ENCODE assay signal across 8 mouse cellular contexts in the genomic region with DNA sequence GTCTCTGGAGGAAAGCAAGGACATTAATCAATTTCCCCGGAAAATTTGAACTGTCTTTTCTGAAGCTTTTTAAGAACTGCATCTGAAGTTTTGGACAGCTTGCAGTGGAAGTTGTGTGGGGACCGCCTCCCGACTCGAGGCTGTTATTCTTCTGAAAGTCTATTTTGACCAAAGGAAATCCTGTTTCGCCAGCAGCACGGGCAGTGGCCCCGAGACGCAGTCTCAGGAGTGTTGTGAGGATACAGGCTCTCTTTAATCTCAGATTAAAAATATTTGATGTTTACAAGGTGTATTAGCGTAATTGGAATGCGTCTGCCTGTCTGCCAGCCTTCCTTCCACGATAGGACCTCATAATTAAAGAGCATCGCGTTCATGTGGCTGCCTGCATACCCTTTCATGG.
DNase-seq lines count a peak whose midpoint lies in the region; ATAC-seq and TF ChIP-seq lines count a peak whose summit lies in the region.

No protein-coding gene starts in this region.

- DNase-seq in midbrain, embryonic 14.5 days = peak; percentile 3
- DNase-seq in midbrain, postnatal 0 days (ENCODE audit: low spot score) = no peak
- DNase-seq in heart, embryonic 10.5 days (ENCODE audit: low spot score) = no peak
- no peak for DNase-seq in layer of hippocampus, postnatal 14 days (ENCODE audit: low spot score in 2 of 2)
- no peak for DNase-seq in testis, postnatal 14 days (ENCODE audit: low spot score)

- no peak overlapping the region for H3K9ac ChIP-seq in midbrain, embryonic 14.5 days (replicated peaks; ENCODE audit: low read length)
- H3K9ac ChIP-seq in midbrain, postnatal 0 days (replicated peaks; ENCODE audit: low read length, poor library complexity, severe bottlenecking) = no peak overlapping the region
- no peak overlapping the region; the same call in 1 of the 2 replicates for H3K9ac ChIP-seq in limb, embryonic 12.5 days (replicated peaks)

- H3K4me3 ChIP-seq in midbrain, embryonic 14.5 days (replicated peaks; ENCODE audit: low read depth, low read length) = no peak overlapping the region
- no peak overlapping the region for H3K4me3 ChIP-seq in midbrain, postnatal 0 days (ENCODE audit: low read depth, low read length)
- no peak overlapping the region for H3K4me3 ChIP-seq in heart, embryonic 10.5 days
- H3K4me3 ChIP-seq in limb, embryonic 12.5 days (replicated peaks) = no peak overlapping the region

- no peak for TF ChIP-seq CTCF in midbrain, postnatal 0 days (IDR thresholded peaks at IDR 0.05)

- 69% methylated on average over 13 of the region's 13 CpGs for WGBS in midbrain, embryonic 14.5 days
- WGBS in midbrain, postnatal 0 days = 60% methylated on average over 13 of the region's 13 CpGs
- 65% methylated on average over 13 of the region's 13 CpGs for WGBS in heart, embryonic 10.5 days
- 46% methylated on average over 13 of the region's 13 CpGs for WGBS in limb, embryonic 12.5 days

- no peak for ATAC-seq in midbrain, embryonic 14.5 days (ENCODE audit: low FRiP score, low TSS enrichment)
- no peak for ATAC-seq in midbrain, postnatal 0 days (ENCODE audit: low FRiP score)
- ATAC-seq in limb, embryonic 12.5 days (ENCODE audit: insufficient number of reproducible peaks, insufficient read depth, low FRiP score, low TSS enrichment, low read depth) = no peak
- 0 out of 2 replicates have a peak, but pooled peaks have one; percentile 20 for ATAC-seq in monocyte, adult 5-6 weeks (replicated peaks; ENCODE audit: insufficient number of reproducible peaks, low FRiP score, low TSS enrichment, poor library complexity, severe bottlenecking)
- no peak for ATAC-seq in erythroid progenitor cell, adult 5-6 weeks (replicated peaks; ENCODE audit: low FRiP score, poor library complexity, severe bottlenecking)

- no peaks in the 10 kb centered on the region for H3K27me3 ChIP-seq in midbrain, embryonic 14.5 days (ENCODE audit: control insufficient read depth, insufficient read depth, low read length)
- no peaks in the 10 kb centered on the region for H3K27me3 ChIP-seq in midbrain, postnatal 0 days (ENCODE audit: insufficient read depth, low read length)
- H3K27me3 ChIP-seq in heart, embryonic 10.5 days (ENCODE audit: insufficient read depth, poor library complexity, severe bottlenecking) = no peaks in the 10 kb centered on the region
- H3K27me3 ChIP-seq in limb, embryonic 12.5 days = no peaks in the 10 kb centered on the region

- no peaks in the 10 kb centered on the region for H3K36me3 ChIP-seq in midbrain, embryonic 14.5 days (ENCODE audit: control insufficient read depth, insufficient read depth, low read length)
- H3K36me3 ChIP-seq in midbrain, postnatal 0 days (ENCODE audit: insufficient read depth, low read length) = no peaks in the 10 kb centered on the region
- no peaks in the 10 kb centered on the region for H3K36me3 ChIP-seq in heart, embryonic 10.5 days
- H3K36me3 ChIP-seq in limb, embryonic 12.5 days = no peaks in the 10 kb centered on the region

- no peaks in the 10 kb centered on the region for H3K4me1 ChIP-seq in midbrain, embryonic 14.5 days (ENCODE audit: control insufficient read depth, insufficient read depth, low read length)
- H3K4me1 ChIP-seq in midbrain, postnatal 0 days (ENCODE audit: insufficient read depth, low read length) = no peaks in the 10 kb centered on the region
- H3K4me1 ChIP-seq in heart, embryonic 10.5 days = no peaks in the 10 kb centered on the region
- H3K4me1 ChIP-seq in limb, embryonic 12.5 days (replicated peaks) = peaks cover 6% of the 10 kb centered on the region; the same call in 1 of the 2 replicates

- H3K27ac ChIP-seq in midbrain, embryonic 14.5 days (replicated peaks; ENCODE audit: low read depth, low read length) = no peak overlapping the region
- H3K27ac ChIP-seq in midbrain, postnatal 0 days (ENCODE audit: low read depth, low read length) = no peak overlapping the region
- H3K27ac ChIP-seq in heart, embryonic 10.5 days = 0 out of 2 replicates have a peak overlapping the region, but pooled peaks have one; percentile 23
- H3K27ac ChIP-seq in limb, embryonic 12.5 days = peak overlapping the region; percentile 56; the same call in 1 of the 2 replicates

- no peak overlapping the region for H3K4me2 ChIP-seq in midbrain, embryonic 14.5 days (ENCODE audit: low read length)
- no peak overlapping the region for H3K4me2 ChIP-seq in midbrain, postnatal 0 days (ENCODE audit: low read depth, low read length, poor library complexity, severe bottlenecking)
- H3K4me2 ChIP-seq in limb, embryonic 12.5 days = peak overlapping the region; percentile 36

- no peaks in the 10 kb centered on the region for H3K9me3 ChIP-seq in midbrain, embryonic 14.5 days (ENCODE audit: control insufficient read depth, low read length)
- H3K9me3 ChIP-seq in midbrain, postnatal 0 days (ENCODE audit: low read length) = no peaks in the 10 kb centered on the region
- H3K9me3 ChIP-seq in heart, embryonic 10.5 days = no peaks in the 10 kb centered on the region
- H3K9me3 ChIP-seq in limb, embryonic 12.5 days = no peaks in the 10 kb centered on the region

Comparison
In these comparisons a context has a peak if more than half of its experiments do, and no peak if none do; other contexts are left out.
1. H3K27ac ChIP-seq: peak in heart, embryonic 10.5 days (single experiment) and limb, embryonic 12.5 days (single experiment); none in midbrain, embryonic 14.5 days (single experiment) and midbrain, postnatal 0 days (single experiment).